Mouse (Mus musculus) cerebellum, adult 11-12 months (tissue): ENCODE measurements around the gene Eya2.

ENCODE experiments used
- DNase-seq: peaks from one replicate; pipeline ENCODE4 v3.0.0; 2022

Gene Eya2

GRCm38 (mm10) chr2:165595676-165596070, 841 bp downstream of the Eya2 start:
- DNase-seq, result no peak

GRCm38 (mm10) chr2:165596141-165596540, 1.3 kb downstream of the Eya2 start:
- no peak for DNase-seq

GRCm38 (mm10) chr2:165597536-165597935, 2.7 kb downstream of the Eya2 start:
- DNase-seq, result no peak

GRCm38 (mm10) chr2:165598139-165598538, 3.3 kb downstream of the Eya2 start:
- no peak for DNase-seq

GRCm38 (mm10) chr2:165599566-165599965, 4.7 kb downstream of the Eya2 start:
- no peak for DNase-seq

- no peak for DNase-seq
Measured at GRCm38 (mm10) chr2:165600926-165601325, 6.1 kb downstream of the Eya2 start.

GRCm38 (mm10) chr2:165601605-165602004, 6.8 kb downstream of the Eya2 start:
- DNase-seq, result no peak

GRCm38 (mm10) chr2:165603775-165604174, 8.9 kb downstream of the Eya2 start:
- no peak for DNase-seq

GRCm38 (mm10) chr2:165611551-165612253, 16.9 kb downstream of the Eya2 start:
- DNase-seq, result no peak

- DNase-seq, result no peak
Measured at GRCm38 (mm10) chr2:165613741-165614339, 19.0 kb downstream of the Eya2 start.

GRCm38 (mm10) chr2:165621488-165621887, 26.7 kb downstream of the Eya2 start:
- no peak for DNase-seq

GRCm38 (mm10) chr2:165622596-165622995, 27.8 kb downstream of the Eya2 start:
- no peak for DNase-seq

GRCm38 (mm10) chr2:165626826-165627225, 32.0 kb downstream of the Eya2 start:
- DNase-seq, result no peak

GRCm38 (mm10) chr2:165627974-165628373, 33.1 kb downstream of the Eya2 start:
- DNase-seq, result peak; percentile 84

GRCm38 (mm10) chr2:165629900-165630299, 35.1 kb downstream of the Eya2 start:
- peak; percentile 81 for DNase-seq

GRCm38 (mm10) chr2:165633011-165633785, 38.4 kb downstream of the Eya2 start:
- peak; percentile 82 for DNase-seq

GRCm38 (mm10) chr2:165634481-165634880, 39.6 kb downstream of the Eya2 start:
- DNase-seq, result peak; percentile 90

- no peak for DNase-seq
Measured at GRCm38 (mm10) chr2:165639075-165639755, 44.4 kb downstream of the Eya2 start.

- DNase-seq, result no peak
Measured at GRCm38 (mm10) chr2:165641909-165642505, 47.2 kb downstream of the Eya2 start.

GRCm38 (mm10) chr2:165643596-165643995, 48.8 kb downstream of the Eya2 start:
- no peak for DNase-seq

GRCm38 (mm10) chr2:165644057-165644456, 49.2 kb downstream of the Eya2 start:
- DNase-seq, result peak; percentile 59

- DNase-seq, result no peak
Measured at GRCm38 (mm10) chr2:165651031-165651430, 56.2 kb downstream of the Eya2 start.

GRCm38 (mm10) chr2:165652281-165652680, 57.4 kb downstream of the Eya2 start:
- DNase-seq, result no peak
